Mouse (Mus musculus): ENCODE measurements at regions not wholly inside any gene's neighbourhood (a gene's known extent, or its start where the extent isn't known, plus 50 kb on each side); places are given as distances from the start of the nearest gene placed in this dataset.
A peak's percentile ranks its signal among the peaks of the same experiment; 100 is the strongest.

DNA sequence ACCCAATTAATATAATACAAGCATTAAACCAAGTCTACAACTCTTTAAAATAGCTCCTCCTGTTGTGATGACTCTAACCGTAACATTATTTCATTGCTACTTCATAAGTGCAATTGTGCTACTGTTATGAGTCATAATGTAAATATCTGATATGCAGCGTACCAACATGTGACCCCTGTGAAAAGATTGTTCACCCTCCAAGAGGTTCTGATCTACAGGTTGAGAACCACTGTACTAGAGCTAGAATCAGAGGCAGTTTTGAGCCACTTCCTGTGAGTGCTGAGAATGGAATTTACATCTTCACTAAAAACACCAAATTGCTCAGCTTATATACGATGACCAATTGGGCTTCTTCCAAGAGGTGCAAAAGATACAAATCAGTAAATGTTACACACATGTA, 504.4 kb upstream of the Syt1 start:
- H3K4me2 ChIP-seq, result no peak overlapping the region
- H3K9ac ChIP-seq, result no peak overlapping the region
- H3K27ac ChIP-seq (replicated peaks), result no peak overlapping the region
- no peaks in the 10 kb centered on the region for H3K27me3 ChIP-seq
- no peaks in the 10 kb centered on the region for H3K36me3 ChIP-seq
- WGBS, result 92% methylated on average over 3 of the region's 3 CpGs
- H3K4me1 ChIP-seq (replicated peaks), result no peaks in the 10 kb centered on the region
- H3K9me3 ChIP-seq, result no peaks in the 10 kb centered on the region
- H3K4me3 ChIP-seq, result no peak overlapping the region
- no peak for ATAC-seq (ENCODE audit: low FRiP score, low read depth)

DNA sequence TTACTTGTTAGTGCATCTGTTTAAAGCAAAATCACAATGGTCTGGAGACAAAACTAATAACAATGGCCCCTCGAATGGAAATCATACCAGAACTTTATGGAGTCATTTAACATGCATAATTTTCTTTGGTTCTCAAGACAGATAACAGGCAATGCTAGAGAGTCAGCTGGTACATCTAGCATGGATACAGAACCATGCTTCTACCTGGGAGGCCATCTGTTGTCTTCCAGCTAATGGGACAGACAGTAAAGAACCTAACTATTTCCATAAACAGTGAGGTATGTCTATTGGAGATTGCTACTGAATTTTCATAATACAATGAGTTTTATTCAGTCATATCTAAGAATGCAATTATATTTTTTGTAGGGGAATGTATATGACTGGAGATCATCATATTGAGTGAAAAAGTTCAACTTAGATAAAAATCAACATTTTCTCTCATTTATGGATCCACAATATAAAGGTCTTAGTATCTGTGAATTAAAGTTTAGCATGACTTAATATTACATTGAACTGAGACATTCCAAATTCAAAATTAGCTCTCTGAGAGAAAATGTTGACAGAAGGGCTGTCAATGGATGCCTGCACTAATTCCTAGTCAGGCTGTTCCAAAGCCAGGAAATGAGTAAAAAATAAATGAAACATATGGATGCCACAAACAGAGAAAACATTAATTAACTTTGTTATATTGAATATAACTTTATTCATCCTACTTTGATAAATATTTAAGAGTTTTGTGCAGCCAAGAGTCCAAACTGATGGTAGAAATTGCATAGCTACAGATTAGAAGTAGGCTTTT, 500.3 kb upstream of the Syt1 start:
- Histone ChIP-seq H3K27me3 (no peaks in the 10 kb centered on the region), H3K4me3 (no peak overlapping the region), H3K4me1 (replicated peaks) (no peaks in the 10 kb centered on the region), H3K36me3 (no peaks in the 10 kb centered on the region), H3K9me3 (no peaks in the 10 kb centered on the region), H3K4me2 (no peak overlapping the region), H3K27ac (replicated peaks) (no peak overlapping the region), H3K9ac (no peak overlapping the region)
- 71% methylated on average over 1 of the region's 1 CpGs for WGBS
- no peak for ATAC-seq (ENCODE audit: low FRiP score, low read depth)

DNA sequence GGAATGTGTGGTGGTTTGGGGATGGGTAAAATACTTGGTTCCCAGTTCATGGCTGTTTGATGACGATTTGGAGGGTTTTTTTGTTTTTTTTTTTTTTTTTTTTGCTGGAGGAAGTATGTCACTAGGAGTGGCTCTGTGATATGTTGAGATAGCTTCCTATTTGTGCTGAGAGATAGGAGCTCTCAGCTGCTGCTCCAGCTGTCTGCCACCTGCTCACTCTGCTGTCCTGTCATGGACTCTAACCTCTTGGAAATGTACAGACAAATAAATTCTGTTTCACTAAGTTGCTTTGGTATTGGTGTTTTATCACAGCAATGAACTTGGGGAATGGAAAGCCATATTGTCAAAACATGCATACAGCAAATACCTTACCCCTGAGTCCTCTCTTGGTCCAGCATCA, 497.8 kb upstream of the Syt1 start:
- no peak for ATAC-seq (ENCODE audit: low FRiP score, low read depth)
- Histone ChIP-seq H3K9me3 (no peaks in the 10 kb centered on the region), H3K36me3 (no peaks in the 10 kb centered on the region), H3K4me1 (replicated peaks) (no peaks in the 10 kb centered on the region), H3K4me3 (no peak overlapping the region), H3K27ac (replicated peaks) (no peak overlapping the region), H3K27me3 (no peaks in the 10 kb centered on the region), H3K9ac (no peak overlapping the region), H3K4me2 (no peak overlapping the region)
- WGBS, result 72% methylated on average over 1 of the region's 1 CpGs

DNA sequence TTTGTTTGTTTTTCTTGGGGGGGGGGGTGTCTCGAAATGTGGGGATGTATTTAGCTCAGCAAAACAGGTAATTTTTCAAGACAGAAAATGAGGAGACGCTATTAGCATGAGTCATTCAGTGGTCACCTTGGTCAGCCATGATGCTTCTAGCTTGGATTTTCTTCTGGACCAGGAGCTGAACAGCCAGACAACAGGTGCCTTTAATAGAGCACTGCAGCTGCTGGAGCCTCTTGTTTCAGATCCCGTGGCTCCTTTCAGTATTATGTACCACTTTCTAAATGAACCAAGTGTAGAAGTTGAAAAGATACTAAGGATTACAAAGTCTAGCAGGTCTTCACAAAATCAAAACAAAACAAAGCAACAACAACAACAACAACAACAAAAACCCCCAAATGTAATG, 496.4 kb upstream of the Syt1 start:
- no peak overlapping the region for H3K27ac ChIP-seq (replicated peaks)
- H3K4me1 ChIP-seq (replicated peaks), result no peaks in the 10 kb centered on the region
- no peak overlapping the region for H3K4me2 ChIP-seq
- no peaks in the 10 kb centered on the region for H3K36me3 ChIP-seq
- WGBS, result 76% methylated on average over 3 of the region's 3 CpGs
- no peak overlapping the region for H3K4me3 ChIP-seq
- H3K9me3 ChIP-seq, result no peaks in the 10 kb centered on the region
- no peak for ATAC-seq (ENCODE audit: low FRiP score, low read depth)
- no peaks in the 10 kb centered on the region for H3K27me3 ChIP-seq
- no peak overlapping the region for H3K9ac ChIP-seq

DNA sequence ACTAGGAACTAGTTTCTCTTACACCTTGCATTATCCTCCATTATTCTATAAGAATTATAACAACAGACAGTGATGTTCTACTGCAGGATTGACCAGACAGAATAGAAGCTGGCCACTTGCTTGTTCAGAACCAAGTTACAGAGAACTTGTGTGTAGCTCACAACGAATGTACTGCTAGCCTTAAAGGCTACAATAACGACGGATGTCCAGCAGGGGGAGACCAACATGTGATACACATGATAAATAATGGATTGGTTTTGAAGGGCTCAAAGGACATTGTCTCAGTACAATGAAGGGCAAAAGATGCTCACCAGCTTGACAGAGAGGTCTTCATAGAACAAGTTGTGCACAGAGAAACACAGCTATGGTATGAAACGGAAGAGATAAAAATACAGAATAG, 493.9 kb upstream of the Syt1 start:
- Histone ChIP-seq H3K36me3 (no peaks in the 10 kb centered on the region), H3K27me3 (no peaks in the 10 kb centered on the region), H3K4me3 (no peak overlapping the region), H3K27ac (replicated peaks) (no peak overlapping the region), H3K9ac (no peak overlapping the region), H3K4me1 (replicated peaks) (no peaks in the 10 kb centered on the region), H3K4me2 (no peak overlapping the region), H3K9me3 (no peaks in the 10 kb centered on the region)
- WGBS, result 60% methylated on average over 4 of the region's 4 CpGs
- ATAC-seq (ENCODE audit: low FRiP score, low read depth), result no peak

DNA sequence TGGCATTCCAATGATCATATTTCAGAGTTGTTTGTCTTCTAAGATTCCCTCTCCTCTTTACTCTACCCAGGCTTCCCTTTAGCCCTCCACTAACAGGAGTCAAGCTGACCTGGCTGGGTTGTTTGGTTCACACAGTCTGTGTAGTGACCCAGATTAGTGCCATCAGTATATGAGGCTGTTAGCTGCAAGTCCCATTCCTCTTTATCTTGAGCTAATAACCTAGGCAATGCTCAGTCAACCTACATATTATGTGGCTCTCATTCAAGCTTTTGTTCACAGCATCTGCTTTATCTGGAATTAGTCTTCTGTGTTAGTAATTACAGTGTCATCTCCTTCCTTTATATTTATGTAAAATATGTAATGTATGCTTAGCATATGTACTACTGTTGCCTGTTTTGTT, 490.1 kb upstream of the Syt1 start:
- Histone ChIP-seq H3K9me3 (no peaks in the 10 kb centered on the region), H3K9ac (no peak overlapping the region), H3K27ac (replicated peaks) (no peak overlapping the region), H3K27me3 (no peaks in the 10 kb centered on the region), H3K4me2 (no peak overlapping the region), H3K36me3 (no peaks in the 10 kb centered on the region), H3K4me1 (replicated peaks) (0 out of 2 replicates have a peak, but pooled peaks cover 5% of the 10 kb centered on the region), H3K4me3 (no peak overlapping the region)
- no peak for ATAC-seq (ENCODE audit: low FRiP score, low read depth)

DNA sequence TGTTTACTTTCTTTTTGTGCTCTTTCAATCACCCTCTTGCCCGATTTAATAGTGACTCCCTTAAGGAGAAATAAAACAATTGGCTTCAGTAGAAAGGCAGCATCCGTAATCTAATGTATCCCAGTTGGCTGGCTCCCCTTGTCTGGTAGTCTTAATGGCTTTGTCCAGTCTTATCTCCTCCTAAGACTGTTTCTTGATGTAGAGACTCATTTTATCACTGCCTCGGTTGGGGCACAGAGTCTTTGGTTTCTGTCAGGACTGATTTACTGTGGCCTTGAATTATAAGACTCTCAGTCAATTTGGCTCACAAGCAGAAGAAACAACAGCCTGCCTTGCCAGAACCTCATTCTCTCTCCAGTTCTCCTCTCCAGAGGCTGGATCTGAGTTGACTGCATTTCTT, 487.5 kb upstream of the Syt1 start:
- no peaks in the 10 kb centered on the region for H3K27me3 ChIP-seq
- no peak overlapping the region for H3K9ac ChIP-seq
- H3K4me1 ChIP-seq (replicated peaks), result 0 out of 2 replicates have a peak, but pooled peaks cover 5% of the 10 kb centered on the region
- H3K4me3 ChIP-seq, result no peak overlapping the region
- no peak overlapping the region for H3K4me2 ChIP-seq
- 74% methylated on average over 3 of the region's 3 CpGs for WGBS
- no peaks in the 10 kb centered on the region for H3K9me3 ChIP-seq
- no peak overlapping the region for H3K27ac ChIP-seq (replicated peaks)
- H3K36me3 ChIP-seq, result no peaks in the 10 kb centered on the region
- no peak for ATAC-seq (ENCODE audit: low FRiP score, low read depth)

DNA sequence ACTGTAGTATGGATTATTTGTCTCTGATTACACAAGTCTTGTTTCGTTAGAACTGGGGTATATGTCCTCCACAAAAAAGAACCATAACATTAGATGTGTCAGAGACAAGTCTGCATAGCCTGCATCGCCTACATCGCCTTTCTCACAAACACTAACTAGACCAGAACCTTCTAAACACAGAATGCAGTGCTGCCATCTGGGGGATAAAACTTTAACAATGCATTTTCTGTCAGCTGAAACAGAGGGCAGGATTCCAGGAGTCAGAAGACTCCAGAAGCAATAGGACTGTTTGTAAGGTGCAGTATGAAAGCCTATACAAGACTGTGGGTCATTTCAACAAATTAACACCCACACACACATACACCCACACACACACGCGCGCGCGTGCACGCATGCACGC, 485.4 kb upstream of the Syt1 start:
- no peaks in the 10 kb centered on the region for H3K36me3 ChIP-seq
- H3K27me3 ChIP-seq, result no peaks in the 10 kb centered on the region
- H3K9ac ChIP-seq, result no peak overlapping the region
- H3K4me1 ChIP-seq (replicated peaks), result 0 out of 2 replicates have a peak, but pooled peaks cover 5% of the 10 kb centered on the region
- 76% methylated on average over 10 of the region's 10 CpGs for WGBS
- H3K4me3 ChIP-seq, result no peak overlapping the region
- ATAC-seq (ENCODE audit: low FRiP score, low read depth), result peak; percentile 74
- no peak overlapping the region for H3K27ac ChIP-seq (replicated peaks)
- no peak overlapping the region for H3K4me2 ChIP-seq
- no peaks in the 10 kb centered on the region for H3K9me3 ChIP-seq

DNA sequence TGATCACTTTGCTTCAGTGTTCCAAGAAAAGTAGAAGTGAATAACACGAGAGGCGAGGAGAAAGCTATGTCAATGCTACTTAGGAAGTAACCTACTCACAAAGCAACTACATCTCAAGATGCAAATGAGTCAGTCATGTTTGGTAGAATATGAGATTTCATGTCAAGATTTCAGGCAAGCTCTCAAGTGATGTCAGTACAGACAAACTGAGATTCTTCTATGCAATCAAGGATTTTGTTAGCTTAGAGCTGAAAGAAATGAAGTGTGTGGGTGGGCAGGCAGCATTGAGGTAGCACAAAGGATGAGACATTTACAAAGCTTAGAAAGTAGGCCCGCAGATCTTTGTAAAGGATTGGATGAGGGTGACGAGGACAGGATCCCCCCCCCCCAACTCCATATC, 480.0 kb upstream of the Syt1 start:
- Histone ChIP-seq H3K27ac (replicated peaks) (no peak overlapping the region), H3K4me3 (no peak overlapping the region), H3K36me3 (no peaks in the 10 kb centered on the region), H3K27me3 (no peaks in the 10 kb centered on the region), H3K4me1 (replicated peaks) (no peaks in the 10 kb centered on the region), H3K4me2 (no peak overlapping the region), H3K9ac (no peak overlapping the region), H3K9me3 (no peaks in the 10 kb centered on the region)
- no peak for ATAC-seq (ENCODE audit: low FRiP score, low read depth)
- WGBS, result 82% methylated on average over 4 of the region's 4 CpGs

DNA sequence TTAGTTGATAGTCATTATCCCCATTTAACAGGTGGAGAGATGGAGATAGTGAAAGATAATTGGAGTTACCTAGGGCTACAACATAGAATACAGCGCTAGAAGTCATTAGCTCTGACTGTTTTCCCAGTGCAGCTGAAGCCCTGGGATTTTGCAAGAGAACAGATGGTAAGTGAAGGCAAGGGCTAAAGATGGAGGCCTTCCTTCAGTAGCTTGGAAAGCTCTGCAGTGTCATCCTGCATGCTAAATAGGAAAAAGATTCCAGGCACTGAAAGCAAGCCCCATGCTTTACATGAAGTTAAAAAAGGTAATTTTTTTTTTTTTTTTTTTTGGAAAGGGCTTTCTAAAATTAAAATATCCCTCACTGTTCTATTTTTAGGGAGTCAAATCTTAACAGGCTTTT, 477.2 kb upstream of the Syt1 start:
- H3K9me3 ChIP-seq, result no peaks in the 10 kb centered on the region
- H3K4me2 ChIP-seq, result no peak overlapping the region
- ATAC-seq (ENCODE audit: low FRiP score, low read depth), result no peak
- no peaks in the 10 kb centered on the region for H3K4me1 ChIP-seq (replicated peaks)
- no peaks in the 10 kb centered on the region for H3K27me3 ChIP-seq
- no peak overlapping the region for H3K27ac ChIP-seq (replicated peaks)
- H3K9ac ChIP-seq, result no peak overlapping the region
- H3K36me3 ChIP-seq, result no peaks in the 10 kb centered on the region
- 64% methylated on average over 1 of the region's 1 CpGs for WGBS
- H3K4me3 ChIP-seq, result no peak overlapping the region

DNA sequence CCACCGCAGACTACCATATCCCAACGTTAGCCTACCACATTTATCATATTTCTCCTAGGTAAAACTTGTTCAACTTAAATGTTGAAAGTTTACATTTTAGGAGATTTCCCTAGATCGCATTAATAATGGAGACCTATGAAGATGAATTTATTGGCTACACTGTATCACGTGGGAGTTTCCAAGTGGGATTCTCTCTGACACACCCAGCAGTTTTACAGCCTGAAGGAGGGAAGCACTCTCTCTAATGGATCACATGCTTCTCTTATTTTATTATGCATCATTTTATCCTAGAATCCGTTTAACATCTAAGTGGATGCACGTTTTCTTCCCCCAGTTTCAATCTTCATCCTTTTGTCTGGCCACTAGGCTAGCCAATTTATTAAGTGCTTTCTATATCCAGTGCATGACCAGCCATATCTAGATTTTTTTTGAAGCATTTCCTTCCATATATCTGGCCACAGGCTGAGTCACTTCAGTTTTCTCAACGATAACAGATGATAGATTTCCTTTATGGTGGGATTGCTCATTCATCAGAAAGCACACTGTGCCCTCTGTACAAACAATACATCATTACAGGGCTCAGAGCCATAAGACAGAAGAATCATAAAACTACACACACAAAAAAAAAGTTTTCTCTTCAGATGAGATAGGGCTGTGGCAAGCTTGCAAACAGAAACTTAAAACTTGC, 476.3 kb upstream of the Syt1 start:
- no peak for ATAC-seq (ENCODE audit: low FRiP score, low read depth)
- no peak overlapping the region for H3K4me3 ChIP-seq
- WGBS, result 85% methylated on average over 7 of the region's 7 CpGs
- no peaks in the 10 kb centered on the region for H3K36me3 ChIP-seq
- no peak overlapping the region for H3K9ac ChIP-seq
- no peak overlapping the region for H3K27ac ChIP-seq (replicated peaks)
- no peak overlapping the region for H3K4me2 ChIP-seq
- H3K4me1 ChIP-seq (replicated peaks), result no peaks in the 10 kb centered on the region
- H3K27me3 ChIP-seq, result no peaks in the 10 kb centered on the region
- no peaks in the 10 kb centered on the region for H3K9me3 ChIP-seq

DNA sequence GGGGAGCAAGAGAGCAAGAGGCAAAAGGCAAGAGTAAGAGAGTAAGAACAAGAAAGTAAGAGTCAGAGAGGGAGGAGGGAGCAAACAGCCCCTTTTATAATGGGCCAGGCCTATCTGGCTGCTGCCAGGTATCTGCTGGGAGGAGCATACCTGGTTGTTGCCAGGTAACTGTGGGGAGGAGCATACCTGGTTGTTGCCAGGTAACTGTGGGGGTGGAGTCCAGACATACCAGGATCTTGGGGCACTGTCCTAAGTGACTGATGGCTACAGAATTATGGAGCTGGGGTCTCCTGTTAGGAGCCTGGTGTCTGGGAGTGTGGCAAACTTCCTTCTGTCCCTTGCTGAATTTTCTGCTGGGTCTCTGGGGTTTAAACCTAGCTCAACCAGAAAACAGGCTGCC, 469.8 kb upstream of the Syt1 start:
- no peak for ATAC-seq (ENCODE audit: low FRiP score, low read depth)
- Histone ChIP-seq H3K4me3 (no peak overlapping the region), H3K9me3 (no peaks in the 10 kb centered on the region), H3K9ac (no peak overlapping the region), H3K4me1 (replicated peaks) (no peaks in the 10 kb centered on the region), H3K36me3 (no peaks in the 10 kb centered on the region), H3K27ac (replicated peaks) (no peak overlapping the region), H3K27me3 (no peaks in the 10 kb centered on the region), H3K4me2 (no peak overlapping the region)

DNA sequence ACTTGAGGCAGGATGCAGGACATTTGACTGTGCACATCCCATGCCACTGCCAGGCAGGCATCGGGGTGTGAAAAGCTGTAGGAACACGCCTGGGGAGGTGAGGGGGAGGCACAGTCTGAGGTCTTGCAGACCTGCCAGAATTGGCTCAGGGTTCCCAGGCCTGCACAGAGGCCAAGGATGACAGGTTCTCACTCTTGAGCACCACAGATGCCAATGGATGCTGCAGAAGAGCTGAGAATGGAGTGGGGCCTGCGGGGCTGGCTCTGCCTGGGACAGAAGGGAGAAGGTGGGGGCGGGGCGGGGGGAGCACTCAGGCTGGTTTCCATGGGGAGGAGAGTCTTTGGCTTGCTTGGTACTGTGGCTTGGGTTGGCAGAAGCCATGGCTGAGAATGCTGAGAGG, 469.2 kb upstream of the Syt1 start:
- Histone ChIP-seq H3K27me3 (no peaks in the 10 kb centered on the region), H3K4me3 (no peak overlapping the region), H3K36me3 (no peaks in the 10 kb centered on the region), H3K4me1 (replicated peaks) (no peaks in the 10 kb centered on the region), H3K4me2 (no peak overlapping the region), H3K27ac (replicated peaks) (no peak overlapping the region), H3K9me3 (no peaks in the 10 kb centered on the region), H3K9ac (no peak overlapping the region)
- ATAC-seq (ENCODE audit: low FRiP score, low read depth), result no peak
- WGBS, result 83% methylated on average over 5 of the region's 5 CpGs
